Comparison of ENCODE assay signal across 26 mouse cellular contexts in genomic region chr12:75997547-75997946, GRCm38 (mm10).
DNase-seq lines count a peak whose midpoint lies in the region; ATAC-seq and TF ChIP-seq lines count a peak whose summit lies in the region.
"Had no signal": no experiment of that assay in that cellular context is flagged by ENCODE, and none has a peak within 500 bp of the region (broad histone marks: within the 10 kb centered on the region; RNA-seq: fewer than 3 reads in every experiment).

No protein-coding gene starts in this region.

- H3K4me1 ChIP-seq in intestine, embryonic 16.5 days (ENCODE audit: control insufficient read depth, insufficient read depth, low read length), result 0 out of 2 replicates have a peak, but pooled peaks cover 5% of the 10 kb centered on the region
- H3K4me1 ChIP-seq in midbrain, postnatal 0 days (ENCODE audit: insufficient read depth, low read length), result no peaks in the 10 kb centered on the region
- H3K4me1 ChIP-seq: embryonic facial prominence, embryonic 12.5 days; hindbrain, embryonic 12.5 days; limb, embryonic 12.5 days; liver, embryonic 12.5 days; neural tube, embryonic 13.5 days had no signal

- no peak for TF ChIP-seq CTCF in midbrain, postnatal 0 days (IDR thresholded peaks at IDR 0.05)

- H3K27ac ChIP-seq in intestine, embryonic 16.5 days (ENCODE audit: low read length), result no peak overlapping the region
- no peak overlapping the region for H3K27ac ChIP-seq in midbrain, postnatal 0 days (ENCODE audit: low read depth, low read length)
- H3K27ac ChIP-seq: embryonic facial prominence, embryonic 12.5 days; hindbrain, embryonic 12.5 days; limb, embryonic 12.5 days; liver, embryonic 12.5 days; neural tube, embryonic 13.5 days had no signal

- H3K4me3 ChIP-seq in intestine, embryonic 16.5 days (ENCODE audit: low read length), result no peak overlapping the region
- H3K4me3 ChIP-seq in midbrain, postnatal 0 days (ENCODE audit: low read depth, low read length), result no peak overlapping the region
- H3K4me3 ChIP-seq: embryonic facial prominence, embryonic 12.5 days; heart, embryonic 12.5 days; hindbrain, embryonic 12.5 days; limb, embryonic 12.5 days; liver, embryonic 12.5 days; myocyte; neural tube, embryonic 13.5 days had no signal

- WGBS in intestine, embryonic 16.5 days, result 77% methylated on average over 5 of the region's 5 CpGs
- 97% methylated on average over 5 of the region's 5 CpGs for WGBS in midbrain, postnatal 0 days

- intact Hi-C loops in heart, postnatal 25 days (cut with DNase I), result no loop called here

- no peaks in the 10 kb centered on the region for H3K27me3 ChIP-seq in intestine, embryonic 16.5 days (replicated peaks; ENCODE audit: control insufficient read depth, insufficient read depth, low read length)
- no peaks in the 10 kb centered on the region for H3K27me3 ChIP-seq in midbrain, postnatal 0 days (ENCODE audit: insufficient read depth, low read length)
- H3K27me3 ChIP-seq: embryonic facial prominence, embryonic 12.5 days; heart, embryonic 12.5 days; hindbrain, embryonic 12.5 days; limb, embryonic 12.5 days; liver, embryonic 12.5 days; neural tube, embryonic 13.5 days had no signal

- H3K9me3 ChIP-seq in intestine, embryonic 16.5 days (ENCODE audit: control insufficient read depth, low read length), result no peaks in the 10 kb centered on the region
- H3K9me3 ChIP-seq in midbrain, postnatal 0 days (ENCODE audit: low read length), result no peaks in the 10 kb centered on the region
- H3K9me3 ChIP-seq: embryonic facial prominence, embryonic 12.5 days; heart, embryonic 12.5 days; hindbrain, embryonic 12.5 days; limb, embryonic 12.5 days; liver, embryonic 12.5 days; neural tube, embryonic 13.5 days had no signal

- no peak overlapping the region for H3K4me2 ChIP-seq in intestine, embryonic 16.5 days (ENCODE audit: low read depth, low read length)
- no peak overlapping the region for H3K4me2 ChIP-seq in midbrain, postnatal 0 days (ENCODE audit: low read depth, low read length, poor library complexity, severe bottlenecking)
- H3K4me2 ChIP-seq: embryonic facial prominence, embryonic 12.5 days; heart, embryonic 12.5 days; hindbrain, embryonic 12.5 days; limb, embryonic 12.5 days; liver, embryonic 12.5 days; neural tube, embryonic 13.5 days had no signal

- H3K36me3 ChIP-seq in intestine, embryonic 16.5 days (ENCODE audit: control insufficient read depth, insufficient read depth, low read length), result no peaks in the 10 kb centered on the region
- no peaks in the 10 kb centered on the region for H3K36me3 ChIP-seq in midbrain, postnatal 0 days (ENCODE audit: insufficient read depth, low read length)
- H3K36me3 ChIP-seq: liver, embryonic 12.5 days had no signal

- ATAC-seq in intestine, embryonic 16.5 days, result peak; percentile 75
- ATAC-seq in midbrain, postnatal 0 days (ENCODE audit: low FRiP score), result no peak
- ATAC-seq: forebrain, postnatal 0 days; liver, embryonic 12.5 days had no signal

- H3K9ac ChIP-seq in intestine, embryonic 16.5 days (ENCODE audit: low read depth, low read length), result no peak overlapping the region
- H3K9ac ChIP-seq in midbrain, postnatal 0 days (replicated peaks; ENCODE audit: low read length, poor library complexity, severe bottlenecking), result no peak overlapping the region
- H3K9ac ChIP-seq: embryonic facial prominence, embryonic 12.5 days; forebrain, postnatal 0 days; heart, embryonic 12.5 days; hindbrain, embryonic 12.5 days; limb, embryonic 12.5 days; liver, embryonic 12.5 days; neural tube, embryonic 13.5 days had no signal

- peak; percentile 65 to 78 for DNase-seq in kidney, adult 8-10 months
- peak; percentile 66 to 83 for DNase-seq in kidney, postnatal 25 days
- DNase-seq in yolk sac, embryonic 10.5 days (ENCODE audit: low spot score), result peak; percentile 42
- no peak for DNase-seq in midbrain, postnatal 0 days (ENCODE audit: low spot score)
- DNase-seq in testis, postnatal 14 days (ENCODE audit: low spot score), result no peak
- DNase-seq in heart, postnatal 25 days (ENCODE audit: low spot score), result no peak
- DNase-seq: adrenal gland, postnatal 14 days; cerebellum, adult 2 months; cerebellum, postnatal 25 days; forebrain, postnatal 0 days; gastrocnemius, postnatal 25 days; heart, adult 18-20 months; heart, postnatal 10 days; lung, adult 2 months; lung, postnatal 14 days; midbrain, embryonic 14.5 days; retina, postnatal 1 day; right cerebral cortex, postnatal 25 days had no signal

Comparison
In these comparisons a context has a peak if more than half of its experiments do, and no peak if none do; other contexts are left out.
1. DNase-seq: peak in kidney, adult 8-10 months (2 of 2), kidney, postnatal 25 days (2 of 2) and yolk sac, embryonic 10.5 days (single experiment); none in midbrain, postnatal 0 days (single experiment), testis, postnatal 14 days (single experiment) and heart, postnatal 25 days (single experiment).